Mouse (Mus musculus) c-Kit-positive CD71-positive TER-119-positive erythroid progenitor cells, embryonic 14.5 days (primary cell): Measurements from ENCODE around the gene Sh3tc1.
A peak's percentile ranks its signal among the peaks of the same experiment; 100 is the strongest.

Source experiments
- DNase-seq: peaks from one replicate; pipeline ENCODE4 v3.0.0-alpha.2; 2013; ENCODE audit warnings: low spot score

Gene Sh3tc1

DNA sequence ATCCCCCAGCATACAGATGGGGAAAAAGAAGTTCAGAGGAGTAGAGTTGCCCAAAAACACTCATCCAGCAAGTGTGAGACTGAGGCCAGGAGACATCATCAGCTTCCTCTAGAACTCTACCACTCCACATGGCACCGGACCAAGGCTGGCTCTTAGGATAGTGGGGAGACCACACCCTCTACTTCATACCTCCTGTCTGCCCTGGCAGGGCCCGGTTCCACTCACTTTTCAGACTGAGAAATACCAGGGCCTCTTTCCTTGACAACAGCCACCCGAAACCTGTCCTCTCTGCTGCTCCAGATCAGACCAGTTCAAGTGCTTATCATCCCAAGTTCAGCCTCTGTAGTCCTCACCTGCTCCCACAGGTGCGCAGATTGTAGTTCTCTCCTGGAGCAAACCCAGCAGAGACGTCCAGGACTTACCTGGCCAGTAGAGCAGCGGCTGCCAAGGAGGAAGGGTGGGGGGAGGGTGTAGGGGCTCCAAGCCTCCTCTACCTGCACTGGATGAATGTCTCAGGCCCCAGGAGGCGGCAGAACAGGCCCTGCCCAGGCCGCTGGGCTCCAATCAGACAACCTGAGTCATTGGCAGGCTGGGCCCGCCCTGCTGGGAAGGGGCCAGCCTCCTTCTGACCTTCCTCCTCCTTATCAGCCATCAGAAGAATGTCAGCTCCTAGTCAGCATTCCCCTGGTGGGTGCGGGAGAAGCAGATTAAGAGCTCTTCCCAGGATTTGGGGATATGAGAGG, at the start of gene Sh3tc1:
Gene Sh3tc1 (minus strand): TSS at position 452 of the 743 bp plus-strand sequence.
- DNase-seq = no peak

DNA sequence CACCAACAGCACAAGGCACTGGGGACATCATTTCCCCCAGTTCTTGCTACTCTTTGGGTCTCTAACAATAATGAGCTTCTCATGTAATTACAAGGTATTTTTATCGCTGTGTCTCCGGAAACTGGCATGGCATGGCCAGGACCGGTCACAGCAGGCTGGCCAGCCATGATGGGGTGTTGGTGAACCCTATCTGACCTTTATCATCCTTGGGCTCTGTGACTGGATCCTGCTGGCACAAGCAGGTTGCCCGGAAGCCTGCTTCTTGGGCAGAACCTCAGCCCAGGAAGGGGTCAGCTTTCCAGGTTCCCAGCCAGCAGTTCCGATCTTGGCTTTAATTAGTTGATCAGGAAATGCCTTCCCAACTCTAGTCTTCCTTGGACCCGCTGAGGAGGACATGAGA, 48.9 kb upstream of the Sh3tc1 start:
- DNase-seq = no peak

DNA sequence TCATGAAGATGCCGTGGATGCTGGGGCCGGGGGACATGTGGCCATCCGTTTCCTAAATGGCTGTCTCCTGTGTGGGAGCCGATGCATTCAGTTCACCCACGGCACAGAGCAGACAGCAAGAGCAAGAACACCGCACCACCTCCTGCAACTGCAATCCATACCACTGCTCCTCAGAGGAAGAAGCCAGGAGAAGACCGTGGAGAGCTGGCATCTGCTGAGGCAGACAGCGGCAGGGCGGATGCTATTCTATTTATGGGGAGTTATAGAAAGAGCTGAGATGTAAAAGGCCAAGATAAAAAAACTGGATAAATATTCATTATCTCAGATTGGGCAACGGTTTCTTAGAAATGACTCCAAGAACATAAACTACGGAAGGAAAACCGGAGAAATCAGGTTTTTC, 48.1 kb upstream of the Sh3tc1 start:
- no peak for DNase-seq

DNA sequence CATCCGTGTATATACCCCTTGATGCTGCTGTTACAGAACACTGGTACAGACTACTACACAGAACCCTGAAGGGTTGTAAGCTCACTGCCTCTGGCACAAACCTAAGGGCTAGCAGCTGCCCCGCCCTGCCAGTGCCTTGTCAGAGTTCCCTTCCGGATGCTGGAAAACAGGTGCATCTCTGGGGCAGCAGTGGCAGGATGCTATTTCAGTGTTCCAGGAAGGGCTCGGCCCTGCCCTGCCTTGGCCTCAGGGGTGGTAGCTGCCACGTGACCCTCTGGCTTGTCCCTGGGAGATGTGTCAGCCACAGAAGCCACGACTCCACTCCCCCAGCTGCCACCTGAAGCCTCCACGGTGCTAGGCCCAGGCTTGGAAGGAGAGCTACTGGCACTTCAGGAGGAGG, 46.1 kb upstream of the Sh3tc1 start:
- DNase-seq = no peak

DNA sequence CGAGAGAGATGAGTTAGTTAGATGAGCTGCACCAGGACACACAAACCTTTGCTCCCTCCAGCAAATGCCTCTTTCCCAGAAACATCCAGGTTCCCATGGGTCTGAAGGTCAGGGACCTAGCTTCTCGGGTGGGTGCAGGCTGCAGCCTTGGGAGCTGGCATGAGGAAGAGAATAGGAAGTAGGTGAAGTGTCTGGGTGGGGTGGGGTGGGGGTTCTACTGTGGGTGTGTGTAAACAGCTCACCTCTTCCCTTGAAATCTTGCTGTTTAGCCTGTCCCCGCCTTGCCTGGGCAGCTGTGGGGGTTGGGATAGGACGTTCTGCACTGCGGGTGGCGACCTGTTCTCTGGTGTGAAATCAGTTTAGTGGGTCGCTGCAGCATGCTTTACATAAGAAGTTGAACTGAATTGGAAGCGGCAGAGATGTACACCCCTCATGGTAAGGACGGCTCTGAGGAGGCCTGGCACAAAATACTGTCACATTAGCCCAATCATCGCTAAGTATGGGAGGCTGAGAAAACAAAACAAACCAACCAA, 42.9 kb upstream of the Sh3tc1 start:
- DNase-seq = no peak

DNA sequence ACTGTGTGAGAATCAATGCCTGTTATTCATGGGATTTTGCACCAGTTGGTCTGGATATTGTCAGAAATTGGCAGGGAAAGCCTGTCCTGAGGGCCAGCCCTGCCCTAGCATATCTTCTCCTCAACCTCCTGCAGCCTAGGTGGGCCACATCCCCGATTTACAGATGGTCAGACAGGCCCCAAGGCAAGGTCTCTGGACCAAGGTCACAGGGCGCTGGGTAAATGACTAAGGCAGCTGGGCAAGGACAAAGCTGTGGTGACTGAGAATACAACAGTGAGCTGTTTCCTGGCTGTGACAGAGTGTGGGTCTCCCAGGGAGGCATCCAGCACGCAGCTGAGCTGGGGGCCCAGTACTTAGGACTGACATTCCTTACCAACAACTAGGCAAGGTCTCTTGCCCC, 41.3 kb upstream of the Sh3tc1 start:
- no peak for DNase-seq

DNA sequence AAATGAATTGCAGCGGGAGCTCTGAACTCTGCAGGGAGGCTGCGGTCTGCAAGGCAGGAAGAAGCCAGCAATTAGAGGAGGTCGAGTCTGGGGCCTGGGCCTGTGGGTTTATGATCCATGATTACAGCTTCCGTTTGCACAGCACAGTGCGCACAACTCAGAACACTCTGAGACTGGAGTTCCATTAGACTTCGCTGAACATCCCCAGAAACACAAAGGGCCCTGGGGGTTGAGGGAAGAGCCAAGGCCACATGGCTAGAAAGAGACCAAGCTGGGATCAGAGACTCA, 34.3 kb upstream of the Sh3tc1 start:
- DNase-seq = no peak

DNA sequence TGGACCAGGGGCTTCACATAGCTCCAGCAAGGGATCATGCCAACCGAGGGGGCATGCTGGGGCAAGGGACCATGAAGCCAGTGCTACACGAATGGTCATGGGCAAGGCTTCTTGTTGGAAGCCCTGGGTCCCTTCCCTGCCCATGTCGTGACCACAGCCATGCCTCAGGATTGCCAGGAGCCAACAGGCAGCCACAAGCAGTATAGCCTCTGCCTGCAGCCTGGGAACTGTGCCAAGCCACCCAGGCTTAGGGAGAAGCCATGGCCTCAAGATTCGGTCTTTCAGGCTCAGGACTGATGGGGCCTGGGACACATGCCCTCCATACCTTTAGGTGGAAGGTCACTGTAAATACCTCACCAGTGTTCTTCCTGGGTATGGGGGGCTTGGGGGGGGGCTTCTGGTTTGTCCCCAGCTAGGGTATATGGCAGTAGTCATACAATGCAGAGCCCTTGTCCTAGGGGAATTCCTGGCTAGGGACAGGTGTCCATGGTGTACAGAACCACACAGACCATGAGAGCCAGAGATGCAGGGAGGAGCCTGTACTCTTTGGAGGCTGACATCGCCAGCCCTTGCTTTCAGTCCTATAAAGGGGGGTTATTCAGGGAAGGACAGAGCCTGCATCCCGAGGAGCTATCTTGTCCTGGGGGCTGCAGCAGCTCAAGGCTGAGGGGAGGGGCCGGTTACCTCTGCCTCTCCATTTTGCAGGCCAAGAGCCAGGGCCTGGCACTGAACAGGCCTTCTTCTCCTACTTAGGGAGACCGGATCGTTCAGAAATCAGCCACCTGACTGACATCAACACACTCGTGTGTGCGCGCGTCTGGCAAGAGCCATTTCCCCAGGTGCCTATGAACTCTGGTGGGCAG, 33.7 kb upstream of the Sh3tc1 start:
- no peak for DNase-seq

DNA sequence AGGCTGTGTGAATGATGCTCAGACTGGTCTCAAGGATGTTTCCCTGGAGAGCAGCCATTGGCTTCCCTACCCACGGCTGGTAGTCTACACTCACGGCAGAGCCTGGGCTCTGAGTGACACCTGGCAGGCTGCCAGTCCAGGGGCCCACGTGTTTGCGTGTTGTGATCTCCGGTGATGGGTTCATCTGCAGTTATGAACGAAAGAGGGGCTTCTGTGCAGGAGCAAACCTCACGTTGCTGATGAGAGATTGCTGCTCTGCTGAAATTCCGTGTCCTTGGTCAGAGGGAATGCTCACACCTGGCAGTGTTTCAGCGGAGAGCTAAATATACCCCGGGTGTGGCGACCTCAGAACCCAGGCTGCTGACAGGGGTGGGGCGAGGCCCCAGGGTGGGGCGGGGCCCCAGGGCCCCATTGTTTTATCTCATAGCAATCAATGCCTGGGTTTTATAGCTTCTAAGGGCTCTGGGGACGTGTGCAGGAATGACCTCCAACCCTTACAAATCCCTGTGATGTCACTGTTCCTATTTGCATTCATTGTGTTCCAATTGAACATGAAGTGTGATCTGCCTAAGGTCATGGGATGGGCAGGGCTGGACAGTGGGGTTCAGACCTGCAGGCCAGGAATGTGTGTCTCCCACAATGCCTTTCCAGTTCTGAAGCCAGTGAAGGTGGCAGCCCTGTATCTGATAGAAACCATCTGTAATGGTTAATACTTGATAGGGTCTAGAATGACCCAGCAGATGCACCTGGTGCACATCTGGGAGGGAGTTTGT, 31.3 kb upstream of the Sh3tc1 start:
- no peak for DNase-seq

DNA sequence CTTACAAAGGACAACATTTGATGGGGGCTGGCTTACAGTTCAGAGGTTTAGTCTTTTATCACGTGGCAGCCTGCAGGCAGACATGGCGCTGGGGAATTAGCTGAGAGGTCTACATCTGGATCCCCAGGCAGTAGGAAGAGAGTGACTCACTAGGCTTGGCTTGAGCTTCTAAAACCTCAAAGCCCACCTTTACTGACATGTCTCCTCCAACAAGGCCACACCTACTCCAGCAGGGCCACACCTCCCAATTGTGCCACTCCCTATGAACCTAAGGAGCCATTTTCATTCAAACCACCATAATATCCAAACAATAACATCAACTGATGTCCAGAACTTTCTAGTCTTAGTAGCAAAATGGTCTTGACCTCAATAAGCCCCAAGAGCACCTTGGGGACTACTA, 30.5 kb upstream of the Sh3tc1 start:
- DNase-seq = no peak

DNA sequence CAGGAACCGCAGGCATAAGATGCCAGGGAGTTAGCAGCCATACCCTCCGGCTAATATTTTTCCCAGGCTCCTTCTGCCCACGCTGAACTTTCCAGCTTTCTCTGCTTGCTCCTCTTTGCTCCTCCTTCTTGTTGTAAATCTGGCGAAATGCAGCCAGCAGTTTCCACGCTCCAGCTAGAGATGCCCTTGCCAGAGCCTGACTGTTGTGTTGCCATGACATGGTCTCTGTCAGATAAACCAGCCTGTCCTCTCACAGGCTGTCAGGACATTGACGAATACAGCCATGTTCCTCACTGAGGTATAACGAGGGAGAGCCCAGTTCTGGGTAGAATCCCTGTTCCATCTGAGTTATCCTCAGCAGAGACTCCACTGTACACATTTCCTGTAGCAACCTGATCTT, 29.2 kb upstream of the Sh3tc1 start:
- DNase-seq = no peak

DNA sequence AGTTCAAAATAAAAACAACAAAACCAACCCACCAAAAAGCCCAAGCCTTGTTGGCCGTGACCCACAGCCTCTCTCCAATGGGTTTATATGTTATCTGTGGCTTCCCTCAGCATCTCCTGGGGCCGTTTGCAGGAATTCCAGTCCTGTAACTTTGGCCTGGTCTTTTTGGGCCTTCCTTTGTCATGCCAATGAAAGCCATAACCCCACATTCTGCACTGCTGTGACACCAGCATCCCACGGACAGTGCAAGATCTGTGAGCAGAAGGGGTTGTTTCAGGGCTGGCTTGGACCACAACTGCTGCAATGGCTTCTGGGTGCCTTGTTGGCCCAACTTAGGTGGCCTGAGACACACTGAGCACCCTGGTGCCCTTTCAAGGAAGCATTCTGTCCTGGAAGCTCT, 28.7 kb upstream of the Sh3tc1 start:
- no peak for DNase-seq

DNA sequence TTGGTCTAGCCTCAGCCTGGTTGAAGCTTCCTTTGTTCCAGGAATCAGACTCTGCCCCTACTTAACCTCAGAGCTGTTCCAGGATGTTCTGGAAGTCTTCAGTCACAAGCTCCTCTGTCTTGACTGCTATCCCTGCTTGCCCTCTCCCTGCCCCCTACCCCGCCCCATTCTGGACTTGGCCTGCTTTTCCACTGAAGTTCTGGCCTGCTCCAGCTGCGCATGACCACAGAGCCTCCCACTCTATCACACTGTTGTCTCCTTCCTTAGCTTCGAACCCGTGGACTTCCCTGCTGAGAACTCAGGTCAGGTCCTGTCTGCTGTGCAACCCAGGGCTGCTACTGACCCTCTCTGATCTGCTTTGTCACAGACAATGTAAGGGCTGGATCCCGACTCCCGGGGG, 26.1 kb upstream of the Sh3tc1 start:
- no peak for DNase-seq

DNA sequence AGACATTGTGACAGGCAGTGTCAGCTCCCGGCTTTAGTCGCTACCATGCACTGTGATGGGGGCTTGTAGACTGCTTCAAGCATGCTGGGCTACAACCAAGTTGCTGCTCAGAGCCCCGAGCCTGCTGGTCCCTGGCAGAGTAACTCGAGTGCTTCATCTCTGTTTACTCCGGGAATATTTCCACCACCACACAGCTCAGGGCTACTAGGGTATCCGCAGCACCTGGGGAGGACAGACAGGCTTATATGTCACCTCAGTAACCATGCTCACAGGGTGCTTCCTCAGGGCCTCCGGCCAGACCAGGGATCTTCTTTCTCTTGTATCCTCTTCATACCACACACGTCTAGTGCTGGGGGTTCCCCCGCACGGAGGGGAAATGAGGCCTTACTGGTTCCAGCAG, 23.1 kb upstream of the Sh3tc1 start:
- no peak for DNase-seq

DNA sequence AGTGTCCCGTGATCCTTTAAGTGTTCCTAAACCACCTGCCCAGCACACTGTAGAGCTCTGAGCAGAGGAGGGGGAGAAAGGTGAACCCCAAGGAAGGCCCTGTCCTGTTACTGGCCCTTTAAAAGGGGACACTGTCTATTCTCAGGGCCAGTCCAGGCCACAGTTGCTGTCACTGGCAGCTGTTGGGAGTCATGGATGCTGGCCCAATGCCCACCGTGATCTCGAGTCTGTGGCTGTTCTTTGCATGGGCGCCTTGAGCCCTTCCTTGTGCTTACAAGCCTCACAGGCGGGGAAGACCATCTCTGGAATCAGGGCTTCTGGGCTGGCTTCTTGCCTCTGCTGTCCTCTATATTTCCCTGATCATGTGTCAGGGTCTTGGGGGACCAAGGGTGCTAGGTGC, 22.6 kb upstream of the Sh3tc1 start:
- no peak for DNase-seq

DNA sequence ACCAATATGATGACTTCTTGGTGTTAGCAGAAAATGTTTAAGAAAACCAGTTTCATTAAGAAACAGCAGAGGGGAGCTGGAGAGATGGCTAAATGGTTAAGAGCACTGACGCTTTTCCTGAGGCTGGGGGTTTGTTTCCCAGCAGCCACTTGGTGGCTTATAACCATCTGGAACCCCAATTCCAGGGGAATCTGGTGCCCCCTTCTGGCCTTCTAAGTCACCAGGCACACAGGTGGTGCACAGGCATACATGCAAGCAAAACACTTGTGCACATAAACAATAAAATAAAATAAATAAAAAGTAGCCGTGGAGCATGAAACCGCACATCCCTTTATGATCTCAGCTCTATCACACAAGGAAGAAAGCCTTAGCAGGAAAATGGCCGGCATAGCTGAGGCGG, 21.5 kb upstream of the Sh3tc1 start:
- no peak for DNase-seq

DNA sequence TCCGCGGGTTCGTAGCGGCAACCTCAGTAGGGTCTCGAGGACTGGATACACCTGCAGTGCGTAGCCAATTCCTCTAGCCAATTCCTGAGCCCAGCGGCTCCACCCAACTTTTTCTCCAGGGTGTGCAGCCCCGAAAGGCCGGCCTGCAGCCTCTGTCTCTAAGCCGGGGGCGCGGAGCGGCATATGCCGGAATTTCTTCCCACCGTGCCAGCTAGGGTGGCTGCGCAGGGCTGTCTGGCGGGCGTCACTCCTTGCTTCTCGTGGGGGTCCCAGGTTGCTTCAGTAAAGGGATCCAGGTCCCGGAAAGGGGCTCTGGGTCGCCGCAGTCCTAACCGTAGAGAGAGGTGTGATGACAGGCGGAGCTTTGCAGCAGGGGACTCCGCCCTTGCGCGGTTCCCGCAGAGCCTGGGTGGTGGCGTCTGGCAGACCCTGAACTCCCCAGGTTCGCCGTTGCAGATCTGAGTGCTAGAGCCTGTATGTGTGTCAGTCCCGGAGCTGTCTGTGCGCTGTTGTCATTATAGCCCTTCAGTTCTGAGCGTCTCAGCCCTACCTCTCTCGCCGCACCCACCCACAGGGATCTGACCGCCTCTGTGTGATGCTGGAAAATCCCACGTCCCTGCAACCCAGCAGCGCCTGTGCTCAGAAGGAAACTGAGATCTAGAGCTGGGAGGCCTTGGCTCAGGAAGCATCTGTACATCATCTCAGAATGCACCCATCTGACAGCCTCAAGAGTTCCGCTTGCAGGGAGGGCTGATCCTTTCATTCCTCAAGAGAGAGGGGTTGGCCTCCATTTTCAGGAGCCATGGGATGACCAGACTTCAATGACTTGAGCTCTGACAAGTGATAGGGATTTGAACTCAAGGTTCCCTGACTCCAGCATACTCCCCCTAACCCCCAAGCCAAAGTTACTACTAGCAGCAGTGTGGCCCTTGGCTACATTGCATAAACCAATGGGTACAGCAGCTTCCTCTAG, 18.6 kb upstream of the Sh3tc1 start:
- no peak for DNase-seq

DNA sequence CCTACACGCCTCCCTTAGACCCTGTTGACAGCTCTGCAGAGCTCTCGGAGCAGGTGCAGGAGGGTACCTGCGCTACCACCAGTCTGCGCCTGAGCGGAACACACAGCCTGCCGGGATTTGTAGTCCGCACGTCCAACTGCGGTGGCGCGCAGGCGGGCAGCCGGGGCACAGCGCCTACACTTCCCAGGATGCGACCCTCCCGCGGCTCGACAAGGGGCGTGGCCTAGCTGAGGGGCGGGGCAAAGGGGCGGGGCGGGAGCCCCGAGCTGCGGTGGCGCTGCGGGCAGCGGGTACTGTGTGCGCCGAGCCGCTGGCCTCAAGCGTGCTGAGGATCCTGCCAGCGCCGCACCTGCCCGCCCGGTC, 17.8 kb upstream of the Sh3tc1 start, which contains the start of gene Ablim2:
Gene Ablim2 (plus strand): TSS at position 242 of the 363 bp plus-strand sequence.
- peak; percentile 29 for DNase-seq

DNA sequence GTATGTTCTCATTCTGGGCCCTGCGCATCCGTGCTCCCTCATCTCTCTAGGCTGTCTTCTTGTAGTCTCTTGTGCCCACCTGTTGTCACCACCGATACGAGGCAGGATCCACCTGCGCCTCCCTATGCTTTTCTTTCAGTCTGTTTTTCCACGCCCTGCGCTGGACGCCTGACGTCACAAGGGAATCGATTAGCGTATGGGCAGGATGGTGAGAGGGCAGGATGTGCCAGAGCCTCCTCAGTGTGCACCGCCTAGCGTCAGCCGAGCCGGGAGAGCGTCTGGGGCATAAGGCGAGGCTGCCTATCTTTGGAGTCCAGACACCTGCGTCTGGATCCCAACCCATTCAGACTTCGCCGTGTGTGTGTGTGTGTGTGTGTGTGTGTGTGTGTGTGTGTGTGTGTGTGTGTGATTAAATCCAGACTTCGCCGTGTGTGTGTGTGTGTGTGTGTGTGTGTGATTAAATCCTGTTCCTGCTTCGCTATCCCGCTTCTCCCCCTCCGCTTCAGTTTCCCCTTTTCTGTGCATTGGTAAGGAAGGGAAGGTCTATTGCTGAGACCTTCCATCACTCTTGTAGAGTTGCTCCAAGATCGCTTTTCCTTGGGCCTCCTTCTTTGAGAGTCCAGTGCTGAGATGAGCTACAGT, 17.3 kb upstream of the Sh3tc1 start:
- DNase-seq = peak; percentile 19

DNA sequence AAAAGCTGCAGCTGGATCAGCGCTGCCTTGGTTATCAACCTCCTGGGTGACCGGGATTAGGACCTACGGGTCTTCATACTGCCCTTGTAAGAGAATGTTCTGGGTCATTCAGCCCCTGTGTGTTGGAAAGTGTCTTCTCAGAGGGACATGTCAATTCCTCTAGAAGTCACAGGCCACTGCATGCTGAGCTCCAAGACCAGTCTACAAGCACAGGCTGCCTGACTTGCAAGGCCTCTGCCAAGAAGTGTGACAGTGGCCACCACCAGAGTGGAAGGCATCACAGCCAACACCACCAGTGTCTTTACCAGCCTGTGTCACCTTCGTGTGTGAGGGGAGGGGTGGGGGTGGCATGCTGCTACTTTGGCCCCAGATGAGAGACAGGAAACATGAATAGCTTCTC, 16.2 kb upstream of the Sh3tc1 start:
- no peak for DNase-seq

DNA sequence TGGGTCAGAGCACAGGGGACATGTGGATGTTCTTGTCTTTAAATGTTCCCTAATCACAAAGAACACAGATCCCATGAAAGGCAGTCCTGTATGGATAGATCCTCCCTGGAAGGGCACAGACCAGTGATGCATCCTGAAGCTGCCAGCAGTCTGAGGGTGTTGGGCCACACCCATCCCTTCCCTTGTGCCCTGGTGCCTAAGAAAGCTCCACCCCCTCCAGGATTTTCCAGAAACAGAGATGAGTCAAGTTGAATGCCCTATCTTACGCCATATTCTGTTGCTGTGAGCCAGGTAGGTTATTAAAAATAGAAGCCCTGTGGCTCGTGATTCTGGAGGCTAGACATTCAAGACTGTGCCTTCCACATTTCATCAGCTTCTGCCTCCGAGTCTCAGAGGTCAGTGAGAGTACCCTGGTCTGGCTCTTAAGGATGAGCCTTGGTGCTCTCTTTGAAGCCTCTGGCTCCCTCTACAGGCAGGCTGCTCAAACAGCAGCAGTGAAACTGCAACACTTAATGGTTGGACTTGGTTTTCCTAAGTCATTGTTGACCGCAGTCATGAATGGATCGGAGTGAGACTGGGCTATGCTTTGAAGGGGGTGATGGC, 15.4 kb upstream of the Sh3tc1 start:
- peak; percentile 12 for DNase-seq
